Mouse (Mus musculus): ENCODE results near the gene Adm2. TPM values are rescaled to one million over a fixed set of nuclear protein-coding genes. Genes with fewer than 3 reads are reported as not detected.

Gene Adm2
- polyA plus RNA-seq, 1 experiment from 2014 or later, result 0.33 TPM

DNA sequence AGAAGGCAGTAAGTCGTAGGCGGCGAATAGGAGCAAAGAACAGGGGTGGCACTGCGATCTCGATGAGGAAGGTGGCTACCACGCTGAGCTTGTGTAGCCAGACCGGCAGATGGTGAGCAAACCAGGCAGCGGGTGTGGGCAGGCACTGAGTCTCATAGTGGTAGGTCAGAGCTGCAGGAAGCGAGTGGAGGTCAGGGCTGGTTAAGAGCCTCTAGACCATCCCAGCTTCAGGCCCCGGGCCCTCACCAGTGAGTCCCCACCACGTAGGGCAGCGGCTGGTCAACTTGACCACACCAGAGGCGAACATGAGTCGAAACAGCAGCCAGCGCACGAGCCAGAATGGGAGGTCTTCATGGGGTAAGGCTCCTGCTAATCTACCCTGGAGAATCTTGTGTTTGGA lies 31.3 kb downstream of the Adm2 start:
- peak overlapping the region; percentile 94 for H3K4me2 ChIP-seq
- DNase-seq (no peak), ATAC-seq (ENCODE audit: insufficient read depth) (no peak)
- H3K4me3 ChIP-seq (ENCODE audit: low read depth, low read length), result no peak overlapping the region
- 90% methylated on average over 16 of the region's 16 CpGs for WGBS
- TF ChIP-seq CTCF (IDR thresholded peaks at IDR 0.05; ENCODE audit: low read depth), result no peak
- H3K27ac ChIP-seq (ENCODE audit: low read depth), result no peak overlapping the region
- peaks cover 8% of the 10 kb centered on the region for H3K4me1 ChIP-seq (ENCODE audit: insufficient read depth)
- peak overlapping the region; percentile 79; the same call in 1 of the 2 replicates for H3K9ac ChIP-seq
- no peaks in the 10 kb centered on the region for H3K27me3 ChIP-seq (ENCODE audit: insufficient read depth, low read length)
- no peaks in the 10 kb centered on the region for H3K9me3 ChIP-seq (ENCODE audit: low read depth, low read length)
- H3K36me3 ChIP-seq (ENCODE audit: insufficient read depth), result peaks cover 50% of the 10 kb centered on the region

- Histone ChIP-seq H3K4me2 (peak overlapping the region; percentile 94), H3K4me3 (ENCODE audit: low read depth, low read length) (peak overlapping the region; percentile 64), H3K27ac (ENCODE audit: low read depth) (no peak overlapping the region), H3K9ac (peak overlapping the region; percentile 79), H3K27me3 (ENCODE audit: insufficient read depth, low read length) (no peaks in the 10 kb centered on the region), H3K36me3 (ENCODE audit: insufficient read depth) (peaks cover 50% of the 10 kb centered on the region), H3K9me3 (ENCODE audit: low read depth, low read length) (no peaks in the 10 kb centered on the region), H3K4me1 (ENCODE audit: insufficient read depth) (peaks cover 8% of the 10 kb centered on the region)
- ATAC-seq (ENCODE audit: insufficient read depth) (no peak), DNase-seq (no peak)
- TF ChIP-seq CTCF (IDR thresholded peaks at IDR 0.05; ENCODE audit: low read depth), result no peak
- WGBS, result 72% methylated on average over 7 of the region's 7 CpGs
Observed at GRCm38 (mm10) chr15:89354455-89354854, 31.9 kb downstream of the Adm2 start.

GRCm38 (mm10) chr15:89355241-89356187 lies 33.0 kb downstream of the Adm2 start, which contains the start of the genes Lmf2 and Ncaph2:
Gene Lmf2, minus strand, starts transcription at chr15:89355659.
Gene Ncaph2, plus strand, starts transcription at chr15:89355719.
- ATAC-seq (ENCODE audit: insufficient read depth), result peak; percentile 86
- Histone ChIP-seq H3K4me2 (peak within 1 kb of the TSS; percentile 94), H3K27me3 (ENCODE audit: insufficient read depth, low read length) (no peaks in the 10 kb centered on the region), H3K9me3 (ENCODE audit: low read depth, low read length) (no peaks in the 10 kb centered on the region), H3K4me1 (ENCODE audit: insufficient read depth) (peaks cover 8% of the 10 kb centered on the region), H3K9ac (peak within 1 kb of the TSS; percentile 79), H3K4me3 (ENCODE audit: low read depth, low read length) (peak within 1 kb of the TSS; percentile 64), H3K36me3 (ENCODE audit: insufficient read depth) (peaks cover 50% of the 10 kb centered on the region), H3K27ac (ENCODE audit: low read depth) (peak within 1 kb of the TSS; percentile 89)
- DNase-seq, result peak; percentile 99
- no peak for TF ChIP-seq CTCF (IDR thresholded peaks at IDR 0.05; ENCODE audit: low read depth)
- WGBS, result under 1% methylated on average over 64 of the region's 64 CpGs

DNA sequence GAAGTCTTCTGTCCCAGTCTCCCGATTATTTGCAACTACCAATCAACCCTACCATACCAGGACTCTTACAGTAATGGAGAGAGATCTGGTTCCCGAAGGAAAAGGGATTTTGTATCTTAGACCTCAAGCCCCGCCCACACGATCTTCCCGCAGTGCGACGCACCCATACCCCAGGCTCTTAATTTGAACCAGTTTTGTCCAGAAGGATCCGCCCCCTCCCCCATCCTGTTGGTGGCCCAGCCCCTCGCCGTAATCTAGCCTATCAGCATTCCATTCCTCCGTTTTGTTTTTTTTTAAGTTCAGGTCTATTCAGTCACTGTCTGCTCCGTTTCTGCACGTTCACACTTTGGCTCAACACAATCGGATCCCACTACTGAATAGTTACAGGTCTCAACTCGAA lies 33.9 kb downstream of the Adm2 start:
- peaks cover 8% of the 10 kb centered on the region for H3K4me1 ChIP-seq (ENCODE audit: insufficient read depth)
- H3K4me2 ChIP-seq, result peak overlapping the region; percentile 73
- no peak for TF ChIP-seq CTCF (IDR thresholded peaks at IDR 0.05; ENCODE audit: low read depth)
- WGBS, result under 1% methylated on average over 15 of the region's 15 CpGs
- H3K9ac ChIP-seq, result peak overlapping the region; percentile 79
- peak overlapping the region; percentile 89 for H3K27ac ChIP-seq (ENCODE audit: low read depth)
- ATAC-seq (ENCODE audit: insufficient read depth), result peak; percentile 81
- DNase-seq, result peak; percentile 95
- H3K4me3 ChIP-seq (ENCODE audit: low read depth, low read length), result peak overlapping the region; percentile 64
- no peaks in the 10 kb centered on the region for H3K27me3 ChIP-seq (ENCODE audit: insufficient read depth, low read length)
- H3K36me3 ChIP-seq (ENCODE audit: insufficient read depth), result peaks cover 50% of the 10 kb centered on the region
- no peaks in the 10 kb centered on the region for H3K9me3 ChIP-seq (ENCODE audit: low read depth, low read length)

- no peaks in the 10 kb centered on the region for H3K9me3 ChIP-seq (ENCODE audit: low read depth, low read length)
- H3K9ac ChIP-seq, result no peak overlapping the region
- H3K4me1 ChIP-seq (ENCODE audit: insufficient read depth), result peaks cover 8% of the 10 kb centered on the region
- TF ChIP-seq CTCF (IDR thresholded peaks at IDR 0.05; ENCODE audit: low read depth), result no peak
- DNase-seq, result no peak
- ATAC-seq (ENCODE audit: insufficient read depth), result no peak
- no peak overlapping the region for H3K4me3 ChIP-seq (ENCODE audit: low read depth, low read length)
- H3K27me3 ChIP-seq (ENCODE audit: insufficient read depth, low read length), result no peaks in the 10 kb centered on the region
- peaks cover 50% of the 10 kb centered on the region for H3K36me3 ChIP-seq (ENCODE audit: insufficient read depth)
- 73% methylated on average over 3 of the region's 3 CpGs for WGBS
- no peak overlapping the region for H3K4me2 ChIP-seq
- no peak overlapping the region for H3K27ac ChIP-seq (ENCODE audit: low read depth)
Observed at GRCm38 (mm10) chr15:89358784-89359183, 36.3 kb downstream of the Adm2 start.

DNA sequence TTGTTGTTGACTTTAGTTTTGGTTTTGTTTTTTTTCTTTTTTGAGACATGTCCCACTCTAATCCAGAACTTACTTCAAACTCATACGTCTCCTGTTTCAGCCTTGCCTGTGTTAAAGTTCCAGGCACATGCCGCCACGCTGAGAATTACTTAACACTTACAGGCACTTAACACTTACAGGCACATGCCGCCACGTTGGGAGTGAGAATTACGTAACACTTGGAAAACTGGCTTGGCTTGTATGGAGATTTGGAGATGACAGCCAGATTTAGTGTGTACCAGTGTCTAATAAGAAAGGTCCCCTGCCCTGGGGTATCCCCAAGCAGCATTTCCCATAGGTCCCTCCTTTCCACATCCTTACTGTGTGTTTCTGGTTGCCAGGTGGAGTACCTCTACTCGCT lies 40.5 kb downstream of the Adm2 start:
- Histone ChIP-seq H3K4me3 (ENCODE audit: low read depth, low read length) (no peak overlapping the region), H3K4me1 (ENCODE audit: insufficient read depth) (no peaks in the 10 kb centered on the region), H3K27me3 (ENCODE audit: insufficient read depth, low read length) (no peaks in the 10 kb centered on the region), H3K4me2 (no peak overlapping the region), H3K9ac (no peak overlapping the region), H3K27ac (ENCODE audit: low read depth) (no peak overlapping the region), H3K9me3 (ENCODE audit: low read depth, low read length) (no peaks in the 10 kb centered on the region), H3K36me3 (ENCODE audit: insufficient read depth) (peaks cover 84% of the 10 kb centered on the region)
- DNase-seq (peak; percentile 20), ATAC-seq (ENCODE audit: insufficient read depth) (no peak)
- TF ChIP-seq CTCF (IDR thresholded peaks at IDR 0.05; ENCODE audit: low read depth), result no peak
- 78% methylated on average over 7 of the region's 7 CpGs for WGBS

DNA sequence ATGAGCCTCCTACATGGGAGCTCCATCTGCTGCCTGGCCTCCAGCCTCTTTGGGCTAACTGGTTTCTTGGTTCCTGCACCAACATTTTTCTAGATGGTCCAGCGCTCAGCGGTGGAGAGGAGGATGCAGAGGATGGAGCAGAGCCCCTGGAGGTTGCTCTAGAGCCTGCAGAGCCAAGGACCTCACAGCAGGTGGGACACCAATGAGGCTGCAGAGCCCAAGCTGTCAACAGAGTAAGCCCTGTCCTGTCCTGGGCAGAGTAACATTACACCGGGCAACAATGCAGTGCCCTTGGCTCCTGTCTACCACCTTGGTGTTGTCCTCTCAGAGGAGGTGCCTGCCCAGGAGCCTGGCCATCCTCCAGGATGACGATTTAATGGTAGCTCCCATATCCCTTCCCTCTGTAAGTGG lies 42.6 kb downstream of the Adm2 start:
- Histone ChIP-seq H3K4me3 (ENCODE audit: low read depth, low read length) (no peak overlapping the region), H3K4me2 (no peak overlapping the region), H3K4me1 (ENCODE audit: insufficient read depth) (no peaks in the 10 kb centered on the region), H3K36me3 (ENCODE audit: insufficient read depth) (peaks cover 98% of the 10 kb centered on the region), H3K27me3 (ENCODE audit: insufficient read depth, low read length) (no peaks in the 10 kb centered on the region), H3K9ac (no peak overlapping the region), H3K27ac (ENCODE audit: low read depth) (no peak overlapping the region), H3K9me3 (ENCODE audit: low read depth, low read length) (no peaks in the 10 kb centered on the region)
- no peak for DNase-seq
- ATAC-seq (ENCODE audit: insufficient read depth), result no peak
- 87% methylated on average over 4 of the region's 4 CpGs for WGBS
- no peak for TF ChIP-seq CTCF (IDR thresholded peaks at IDR 0.05; ENCODE audit: low read depth)
